Mouse (Mus musculus) inflammation-experienced regulatory T-cells (primary cell): Measurements from ENCODE around the gene Ccdc181. TPM values are rescaled to one million over a fixed set of nuclear protein-coding genes. Genes with fewer than 3 reads are reported as not detected.

Experiments
- polyA plus RNA-seq, 2 experiments: library from polyadenylated mRNA; unstranded; fragments of 100-300 nt; shearing (Covaris generic); gene quantifications; one replicate each; pipeline ENCODE4 v1.2.1; 2017

Gene Ccdc181
- 10 to 100 TPM in 1 of 2 experiments, 1 to 10 TPM in 1; 8.4 to 10.8 TPM for polyA plus RNA-seq

DNA sequence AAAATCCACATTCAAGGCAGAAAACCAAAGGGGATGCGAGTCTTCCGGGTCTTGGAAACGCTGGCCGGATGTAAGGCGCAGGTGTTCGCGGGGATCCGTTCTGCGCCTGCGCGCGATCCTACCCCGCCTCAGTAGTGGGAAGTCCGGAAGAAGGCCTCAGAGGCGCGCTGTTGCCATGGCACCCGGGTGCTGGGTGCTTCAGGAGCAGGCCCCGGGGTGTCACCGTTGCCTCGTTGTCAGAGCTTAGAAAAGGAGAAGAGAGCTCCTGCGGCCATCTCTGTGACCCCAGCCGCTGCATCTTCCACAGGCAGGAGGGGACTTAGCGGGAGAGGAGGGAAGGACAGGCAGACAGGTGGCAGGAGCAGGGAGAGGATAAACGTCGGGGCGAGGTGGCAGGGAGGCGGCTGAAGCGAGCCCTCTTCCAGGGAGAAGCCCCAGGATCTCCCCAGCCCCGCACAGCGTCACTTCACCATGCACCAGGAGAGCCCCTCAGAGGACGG, at the start of gene Ccdc181:
Ccdc181 (plus strand) TSS at position 131 of the 500 bp plus-strand sequence.

DNA sequence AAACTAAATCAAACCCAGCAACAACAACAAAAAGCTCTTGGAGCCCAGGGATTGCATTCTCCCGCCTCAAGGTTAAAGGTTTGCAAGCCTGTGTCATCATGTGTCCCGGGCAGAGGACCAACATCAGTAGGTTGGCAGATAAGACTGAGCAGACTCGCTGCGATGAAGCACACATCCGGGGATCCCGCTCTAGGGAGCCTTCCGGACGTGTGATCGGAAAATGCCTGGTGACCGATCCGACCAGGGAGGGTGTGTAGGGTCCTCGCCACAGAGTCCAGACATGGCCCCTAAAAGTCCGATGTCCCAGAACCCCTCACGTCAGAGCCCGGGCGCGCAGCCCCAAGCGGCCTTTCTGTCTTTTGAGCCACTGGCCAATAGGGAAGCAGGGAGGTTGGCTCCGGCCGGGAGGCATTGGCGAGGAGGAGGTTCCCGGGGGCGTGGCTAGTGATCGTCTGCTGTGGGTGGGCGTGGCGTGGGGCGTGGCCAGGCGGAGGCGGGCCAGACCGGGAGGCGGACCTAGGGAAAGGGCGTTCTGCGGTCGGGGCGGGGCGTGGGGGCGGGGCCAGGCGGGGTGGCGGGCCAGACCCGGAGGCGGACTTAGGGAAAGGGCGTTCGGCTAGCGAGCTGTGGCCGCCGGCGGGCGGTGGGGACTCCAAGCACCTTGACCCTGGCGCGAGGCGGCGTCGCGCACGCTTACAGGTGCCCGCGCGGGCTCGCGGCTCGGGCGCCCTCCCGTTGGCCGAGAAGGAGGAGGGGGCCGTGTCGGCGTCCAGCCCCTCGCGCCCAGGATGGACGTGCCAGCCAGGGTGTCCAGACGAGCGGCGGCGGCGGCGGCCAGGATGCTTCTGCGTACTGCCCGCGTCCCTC, 26.7 kb upstream of the Ccdc181 start, which contains the start of gene Slc19a2:
Slc19a2 (plus strand) TSS at position 582 of the 867 bp plus-strand sequence.

DNA sequence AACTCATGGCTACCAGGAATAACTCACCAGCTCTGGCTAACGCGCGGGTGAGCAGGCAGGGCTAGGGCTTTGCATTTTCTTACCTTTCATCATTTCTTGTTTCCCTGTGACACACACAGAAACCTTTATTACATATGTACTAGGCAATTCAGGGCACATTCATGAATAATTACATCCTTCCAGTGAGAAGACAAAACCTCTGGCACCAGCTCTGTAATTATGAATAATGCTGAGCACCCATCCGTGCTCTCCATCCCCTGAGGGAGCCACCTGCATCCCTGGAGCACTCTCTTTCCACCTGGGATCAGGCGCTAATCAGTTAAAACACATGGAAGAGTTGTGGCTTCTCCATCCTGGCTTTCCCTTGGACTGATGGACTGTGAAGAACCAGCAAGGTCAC, 28.4 kb downstream of the Ccdc181 start, which contains the start of gene Nme7:
Nme7 (plus strand) TSS at position 301 of the 400 bp plus-strand sequence.

DNA sequence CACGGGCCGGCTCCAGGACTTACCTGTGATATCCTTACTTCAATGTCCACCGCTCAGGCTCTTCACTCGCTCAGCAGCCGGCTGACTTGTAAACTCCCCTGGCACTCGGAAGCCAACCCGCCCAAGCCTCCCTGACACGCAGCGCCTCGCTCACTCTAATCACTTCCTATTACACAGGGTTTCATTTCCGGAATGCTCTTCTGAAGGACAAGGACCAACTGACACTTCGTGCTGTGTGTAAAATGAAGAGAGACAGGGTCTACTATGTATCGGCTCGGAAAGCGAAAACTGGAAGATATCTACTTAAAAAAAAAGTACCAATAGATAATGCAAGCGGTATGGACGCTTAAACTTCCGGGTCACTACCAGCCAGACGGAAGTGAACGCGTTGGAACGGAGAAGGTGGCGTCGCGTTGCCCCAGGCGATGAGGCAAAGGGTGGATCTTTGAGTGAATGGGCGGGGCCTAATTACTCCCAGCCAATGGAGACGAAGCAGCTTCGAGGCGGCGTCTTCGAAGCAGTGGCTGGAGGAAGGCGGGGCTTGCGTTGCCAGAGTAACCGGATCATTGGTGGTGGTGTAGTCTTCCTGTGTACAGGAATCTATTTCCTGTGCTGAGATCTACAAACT, 31.9 kb downstream of the Ccdc181 start, which contains the start of gene Blzf1:
Blzf1 (minus strand) TSS at position 366 of the 628 bp plus-strand sequence.

Other genes with a start within 250 kb of the Ccdc181 start
- gene Sele, start 227.4 kb upstream of the Ccdc181 start, polyA plus RNA-seq: under 1 TPM; 0.30 to 0.92 TPM
- 100 to 1,000 TPM; 502 to 585 TPM for gene Sell, start 213.6 kb upstream of the Ccdc181 start, polyA plus RNA-seq
- gene Selp, start 160.3 kb upstream of the Ccdc181 start, polyA plus RNA-seq: 1 to 10 TPM; 1.4 to 2.2 TPM
- under 1 TPM in 1 of 2 experiments, not detected in 1; 0.16 TPM for gene F5, start 123.7 kb upstream of the Ccdc181 start, polyA plus RNA-seq
- gene Slc19a2, start 26.5 kb upstream of the Ccdc181 start, polyA plus RNA-seq: 1 to 10 TPM; 6.0 to 7.6 TPM
- 10 to 100 TPM; 13.8 to 23.0 TPM for gene Nme7, start 28.5 kb downstream of the Ccdc181 start, polyA plus RNA-seq
- gene Blzf1, start 31.9 kb downstream of the Ccdc181 start, polyA plus RNA-seq: 10 to 100 TPM; 15.5 to 15.7 TPM
- 10 to 100 TPM; 14.4 to 30.3 TPM for gene Atp1b1, start 182.8 kb downstream of the Ccdc181 start, polyA plus RNA-seq